Comparison of ENCODE assay signal across 25 mouse cellular contexts in the genomic region with DNA sequence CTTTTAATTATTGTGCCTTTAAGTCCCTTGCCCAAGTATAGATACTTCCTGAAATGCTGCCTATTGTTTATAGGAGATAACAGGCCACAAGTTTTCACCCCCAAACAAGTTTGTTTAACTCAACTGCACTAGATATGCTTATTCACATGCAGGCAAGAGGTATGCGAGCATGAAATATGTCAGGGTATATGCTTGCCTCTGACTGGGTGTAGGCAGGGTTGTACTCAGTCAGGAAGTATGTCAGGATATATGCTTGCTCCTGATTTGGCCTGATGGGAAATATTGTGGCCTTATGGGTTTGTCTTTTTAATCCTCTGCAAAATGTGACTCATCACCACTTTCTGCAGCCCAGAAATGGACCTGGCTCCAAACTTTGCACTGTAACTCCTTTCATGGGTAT.
"Had no signal": no experiment of that assay in that cellular context is flagged by ENCODE, and none has a peak within 500 bp of the region (broad histone marks: within the 10 kb centered on the region; RNA-seq: fewer than 3 reads in every experiment).

No protein-coding gene starts in this region.

- H3K27me3 ChIP-seq: embryonic facial prominence, embryonic 12.5 days; embryonic facial prominence, embryonic 13.5 days; embryonic facial prominence, embryonic 15.5 days; forebrain, embryonic 12.5 days; forebrain, embryonic 13.5 days; forebrain, embryonic 15.5 days had no signal

- H3K4me1 ChIP-seq: embryonic facial prominence, embryonic 10.5 days; embryonic facial prominence, embryonic 12.5 days; embryonic facial prominence, embryonic 13.5 days; embryonic facial prominence, embryonic 15.5 days; forebrain, embryonic 10.5 days; forebrain, embryonic 12.5 days; forebrain, embryonic 13.5 days; forebrain, embryonic 15.5 days; heart, embryonic 10.5 days had no signal

- H3K9ac ChIP-seq: embryonic facial prominence, embryonic 12.5 days; embryonic facial prominence, embryonic 13.5 days; embryonic facial prominence, embryonic 15.5 days; forebrain, embryonic 12.5 days; forebrain, embryonic 13.5 days; forebrain, embryonic 15.5 days; forebrain, postnatal 0 days had no signal

- DNase-seq: cerebellum, adult 9-11 months; cerebellum, postnatal 10 days; cerebellum, postnatal 14 days; cerebellum, postnatal 25 days; cerebellum, postnatal 36 days; embryo, embryonic 11 days; forebrain, postnatal 0 days; gastrocnemius, adult 2 months; gastrocnemius, postnatal 10 days; gastrocnemius, postnatal 14 days; gastrocnemius, postnatal 25 days; gastrocnemius, postnatal 36 days; heart, adult 11 months; heart, adult 18-20 months; heart, adult 2 months had no signal

- H3K27ac ChIP-seq: embryonic facial prominence, embryonic 10.5 days; embryonic facial prominence, embryonic 12.5 days; embryonic facial prominence, embryonic 13.5 days; embryonic facial prominence, embryonic 15.5 days; forebrain, embryonic 10.5 days; forebrain, embryonic 12.5 days; forebrain, embryonic 13.5 days; forebrain, embryonic 15.5 days; gastrocnemius, adult 2 months; heart, adult 2 months; heart, embryonic 10.5 days had no signal

- H3K4me3 ChIP-seq: embryonic facial prominence, embryonic 10.5 days; embryonic facial prominence, embryonic 12.5 days; embryonic facial prominence, embryonic 13.5 days; embryonic facial prominence, embryonic 15.5 days; erythroblast, embryonic 14.5 days; forebrain, embryonic 10.5 days; forebrain, embryonic 12.5 days; forebrain, embryonic 13.5 days; forebrain, embryonic 15.5 days; gastrocnemius, adult 2 months; heart, adult 2 months; heart, embryonic 10.5 days had no signal

- H3K9me3 ChIP-seq: embryonic facial prominence, embryonic 10.5 days; embryonic facial prominence, embryonic 12.5 days; embryonic facial prominence, embryonic 13.5 days; embryonic facial prominence, embryonic 15.5 days; forebrain, embryonic 10.5 days; forebrain, embryonic 12.5 days; forebrain, embryonic 13.5 days; forebrain, embryonic 15.5 days; heart, embryonic 10.5 days had no signal

- H3K36me3 ChIP-seq: embryonic facial prominence, embryonic 10.5 days; embryonic facial prominence, embryonic 12.5 days; embryonic facial prominence, embryonic 13.5 days; embryonic facial prominence, embryonic 15.5 days; forebrain, embryonic 10.5 days; forebrain, embryonic 12.5 days; forebrain, embryonic 15.5 days; heart, embryonic 10.5 days had no signal
